Mouse (Mus musculus): Measurements from ENCODE around the gene Cfap299.

DNA sequence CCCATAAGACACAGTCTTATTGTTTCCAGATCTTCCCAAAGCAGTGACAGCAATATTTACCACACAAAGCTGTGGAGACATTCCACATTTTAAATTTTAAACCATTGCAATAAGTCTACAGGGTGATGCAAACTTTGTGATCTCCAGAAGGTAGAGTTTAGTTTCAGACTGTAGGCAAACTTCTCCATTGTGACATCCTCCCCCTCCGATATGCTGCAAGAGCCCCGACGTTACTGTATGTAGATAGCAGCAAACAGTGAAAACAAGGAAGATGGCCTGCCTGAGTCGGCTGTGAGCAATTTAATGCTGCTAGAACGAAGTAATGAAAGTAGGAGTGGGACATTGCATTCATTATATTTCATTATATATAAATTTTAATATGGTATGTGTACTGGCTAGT lies 359.1 kb downstream of the Cfap299 start:
- TF ChIP-seq ETS1 (conservative IDR thresholded peaks at IDR 0.05; ENCODE audit: low read depth, low read length): no peak
- TF ChIP-seq JUND (conservative IDR thresholded peaks at IDR 0.05; ENCODE audit: low read depth, low read length): no peak
- TF ChIP-seq RAD21 (IDR thresholded peaks at IDR 0.05; ENCODE audit: low read depth, low read length): no peak
- TF ChIP-seq MAX (IDR thresholded peaks at IDR 0.05; ENCODE audit: low read length): no peak
- no peak for TF ChIP-seq POLR2A (IDR thresholded peaks at IDR 0.05; ENCODE audit: low read depth, low read length)
- no peak for TF ChIP-seq EP300 (IDR thresholded peaks at IDR 0.05; ENCODE audit: low read length)
- TF ChIP-seq CHD1 (IDR thresholded peaks at IDR 0.05; ENCODE audit: low read depth, low read length): no peak
- no peak for TF ChIP-seq CTCF (conservative IDR thresholded peaks at IDR 0.05 in 1 of 2, IDR thresholded peaks at IDR 0.05 in 1 of 2; ENCODE audit: low read depth in 2 of 2, low read length in 2 of 2)
- no peak for TF ChIP-seq MYC (IDR thresholded peaks at IDR 0.05; ENCODE audit: low read depth, low read length)
- no peak for TF ChIP-seq E2F4 (IDR thresholded peaks at IDR 0.05; ENCODE audit: insufficient replicate concordance, low read depth, low read length)
- no peak for TF ChIP-seq TCF12 (IDR thresholded peaks at IDR 0.05; ENCODE audit: low read depth, low read length)
